Comparison of ENCODE assay signal across 15 mouse cellular contexts in genomic region chr12:53999647-54000637, GRCm38 (mm10).
DNase-seq lines count a peak whose midpoint lies in the region; ATAC-seq and TF ChIP-seq lines count a peak whose summit lies in the region.
"Had no signal": no experiment of that assay in that cellular context is flagged by ENCODE, and none has a peak within 500 bp of the region (broad histone marks: within the 10 kb centered on the region; RNA-seq: fewer than 3 reads in every experiment).

No protein-coding gene starts in this region.

- H3K9me3 ChIP-seq in limb, embryonic 11.5 days (ENCODE audit: control insufficient read depth, low read length), result no peaks in the 10 kb centered on the region
- no peaks in the 10 kb centered on the region for H3K9me3 ChIP-seq in limb, embryonic 10.5 days (replicated peaks)
- no peaks in the 10 kb centered on the region for H3K9me3 ChIP-seq in embryonic facial prominence, embryonic 10.5 days
- H3K9me3 ChIP-seq in hindbrain, embryonic 14.5 days (ENCODE audit: control insufficient read depth, low read length), result no peaks in the 10 kb centered on the region
- no peaks in the 10 kb centered on the region for H3K9me3 ChIP-seq in midbrain, embryonic 16.5 days (replicated peaks; ENCODE audit: control insufficient read depth, low read length, poor library complexity, severe bottlenecking)
- H3K9me3 ChIP-seq: forebrain, embryonic 10.5 days; heart, embryonic 12.5 days had no signal

- H3K36me3 ChIP-seq in limb, embryonic 11.5 days (ENCODE audit: control insufficient read depth, insufficient read depth, low read length), result no peaks in the 10 kb centered on the region
- no peaks in the 10 kb centered on the region for H3K36me3 ChIP-seq in limb, embryonic 10.5 days
- no peaks in the 10 kb centered on the region for H3K36me3 ChIP-seq in embryonic facial prominence, embryonic 10.5 days (replicated peaks)
- H3K36me3 ChIP-seq in hindbrain, embryonic 14.5 days (replicated peaks; ENCODE audit: control insufficient read depth, insufficient read depth), result no peaks in the 10 kb centered on the region
- H3K36me3 ChIP-seq in midbrain, embryonic 16.5 days (ENCODE audit: control insufficient read depth, insufficient read depth, low read length), result no peaks in the 10 kb centered on the region
- H3K36me3 ChIP-seq: heart, embryonic 12.5 days had no signal

- ATAC-seq in limb, embryonic 11.5 days (ENCODE audit: insufficient number of reproducible peaks, low FRiP score, low TSS enrichment, low read depth), result no peak
- no peak for ATAC-seq in hindbrain, embryonic 14.5 days (ENCODE audit: low FRiP score)
- no peak for ATAC-seq in midbrain, embryonic 16.5 days
- ATAC-seq: liver, postnatal 0 days had no signal

- no peak for TF ChIP-seq CTCF in cerebellum, adult 2 months (IDR thresholded peaks at IDR 0.05; ENCODE audit: borderline replicate concordance, insufficient read depth, low read depth, low read length)

- H3K4me1 ChIP-seq in limb, embryonic 11.5 days (ENCODE audit: control insufficient read depth, insufficient read depth, low read length), result 0 out of 2 replicates have a peak, but pooled peaks cover 2% of the 10 kb centered on the region
- peaks cover 18% of the 10 kb centered on the region; the same call in 1 of the 2 replicates for H3K4me1 ChIP-seq in limb, embryonic 10.5 days
- H3K4me1 ChIP-seq in embryonic facial prominence, embryonic 10.5 days, result peaks cover 23% of the 10 kb centered on the region
- peaks cover 17% of the 10 kb centered on the region; the same call in 1 of the 2 replicates for H3K4me1 ChIP-seq in hindbrain, embryonic 14.5 days (replicated peaks; ENCODE audit: control insufficient read depth, insufficient read depth, low read length)
- peaks cover 2% of the 10 kb centered on the region; the same call in 1 of the 2 replicates for H3K4me1 ChIP-seq in midbrain, embryonic 16.5 days (ENCODE audit: control insufficient read depth, insufficient read depth, low read length)
- no peaks in the 10 kb centered on the region for H3K4me1 ChIP-seq in cerebellum, adult 2 months (ENCODE audit: control insufficient read depth, insufficient read depth, low read length)

- no peaks in the 10 kb centered on the region for H3K27me3 ChIP-seq in limb, embryonic 11.5 days (ENCODE audit: control insufficient read depth, insufficient read depth, low read length)
- H3K27me3 ChIP-seq in limb, embryonic 10.5 days (ENCODE audit: low read depth, poor library complexity, severe bottlenecking), result no peaks in the 10 kb centered on the region
- no peaks in the 10 kb centered on the region for H3K27me3 ChIP-seq in embryonic facial prominence, embryonic 10.5 days (replicated peaks; ENCODE audit: low read depth, poor library complexity, severe bottlenecking)
- no peaks in the 10 kb centered on the region for H3K27me3 ChIP-seq in hindbrain, embryonic 14.5 days (ENCODE audit: control insufficient read depth, insufficient read depth, low read length)
- H3K27me3 ChIP-seq in midbrain, embryonic 16.5 days (ENCODE audit: control insufficient read depth, insufficient read depth, low read depth, low read length), result no peaks in the 10 kb centered on the region
- H3K27me3 ChIP-seq in cerebellum, adult 2 months (ENCODE audit: control insufficient read depth, insufficient read depth, low read length), result no peaks in the 10 kb centered on the region
- H3K27me3 ChIP-seq: heart, embryonic 12.5 days had no signal

- peak; percentile 26 for DNase-seq in limb, embryonic 11.5 days (ENCODE audit: low spot score)
- DNase-seq in limb, embryonic 10.5 days (ENCODE audit: low spot score), result no peak
- DNase-seq in embryonic facial prominence, embryonic 10.5 days (ENCODE audit: low spot score), result peak; percentile 22
- no peak for DNase-seq in hindbrain, embryonic 14.5 days (ENCODE audit: low spot score)
- DNase-seq in spleen, postnatal 36 days (ENCODE audit: low spot score in 2 of 2), result no peak
- DNase-seq in cerebellum, adult 2 months, result no peak
- DNase-seq: cerebellum, postnatal 10 days; gastrocnemius, adult 2 months; kidney, adult 8-10 months; liver, postnatal 0 days; thymus, adult 18-20 months had no signal

- H3K9ac ChIP-seq in limb, embryonic 11.5 days (ENCODE audit: low read length), result no peak overlapping the region
- no peak overlapping the region for H3K9ac ChIP-seq in hindbrain, embryonic 14.5 days
- no peak overlapping the region for H3K9ac ChIP-seq in midbrain, embryonic 16.5 days (ENCODE audit: low read depth, low read length)
- H3K9ac ChIP-seq: heart, embryonic 12.5 days; liver, postnatal 0 days had no signal

- H3K4me2 ChIP-seq in limb, embryonic 11.5 days (ENCODE audit: low read depth, severe bottlenecking), result no peak overlapping the region
- no peak overlapping the region for H3K4me2 ChIP-seq in hindbrain, embryonic 14.5 days (replicated peaks)
- no peak overlapping the region for H3K4me2 ChIP-seq in midbrain, embryonic 16.5 days (ENCODE audit: low read length)
- H3K4me2 ChIP-seq: heart, embryonic 12.5 days had no signal

- no peak overlapping the region for H3K27ac ChIP-seq in limb, embryonic 11.5 days (replicated peaks; ENCODE audit: low read depth, low read length)
- H3K27ac ChIP-seq in limb, embryonic 10.5 days, result no peak overlapping the region
- H3K27ac ChIP-seq in embryonic facial prominence, embryonic 10.5 days (replicated peaks), result peak overlapping the region; percentile 19; the same call in 1 of the 2 replicates
- peak overlapping the region; percentile 3; the same call in 1 of the 2 replicates for H3K27ac ChIP-seq in hindbrain, embryonic 14.5 days
- peak overlapping the region; percentile 50 for H3K27ac ChIP-seq in midbrain, embryonic 16.5 days (ENCODE audit: low read length)
- no peak overlapping the region for H3K27ac ChIP-seq in cerebellum, adult 2 months (ENCODE audit: insufficient read depth, low read length)
- H3K27ac ChIP-seq: forebrain, embryonic 10.5 days; gastrocnemius, adult 2 months; left cerebral cortex, adult 2 months had no signal

- WGBS in limb, embryonic 11.5 days, result 56% methylated on average over 15 of the region's 15 CpGs
- WGBS in limb, embryonic 10.5 days, result 66% methylated on average over 15 of the region's 15 CpGs
- whole genome bisulfite sequencing in embryonic facial prominence, embryonic 10.5 days, result 58% methylated on average over 15 of the region's 15 CpGs
- WGBS in hindbrain, embryonic 14.5 days, result 53% methylated on average over 15 of the region's 15 CpGs
- WGBS in midbrain, embryonic 16.5 days, result 61% methylated on average over 15 of the region's 15 CpGs
- 46% methylated on average over 15 of the region's 15 CpGs for WGBS in cerebellum, adult 2 months

- H3K4me3 ChIP-seq in limb, embryonic 11.5 days (ENCODE audit: low read depth, low read length), result no peak overlapping the region
- no peak overlapping the region for H3K4me3 ChIP-seq in limb, embryonic 10.5 days
- no peak overlapping the region for H3K4me3 ChIP-seq in embryonic facial prominence, embryonic 10.5 days
- no peak overlapping the region for H3K4me3 ChIP-seq in hindbrain, embryonic 14.5 days (replicated peaks; ENCODE audit: low read length)
- H3K4me3 ChIP-seq in midbrain, embryonic 16.5 days (ENCODE audit: low read depth, low read length), result no peak overlapping the region
- no peak overlapping the region for H3K4me3 ChIP-seq in cerebellum, adult 2 months (replicated peaks; ENCODE audit: insufficient read depth, low read depth, low read length)
- H3K4me3 ChIP-seq: forebrain, embryonic 10.5 days; gastrocnemius, adult 2 months; heart, embryonic 12.5 days; left cerebral cortex, adult 2 months had no signal

- no peak for TF ChIP-seq POLR2A in cerebellum, adult 2 months (IDR thresholded peaks at IDR 0.05; ENCODE audit: borderline replicate concordance, insufficient read depth, low read length)

Comparison
In these comparisons a context has a peak if more than half of its experiments do, and no peak if none do; other contexts are left out.
1. DNase-seq: peak in limb, embryonic 11.5 days (single experiment) and embryonic facial prominence, embryonic 10.5 days (single experiment); none in limb, embryonic 10.5 days (single experiment), hindbrain, embryonic 14.5 days (single experiment), spleen, postnatal 36 days (0 of 2) and cerebellum, adult 2 months (0 of 2).
2. H3K27ac ChIP-seq: peak in embryonic facial prominence, embryonic 10.5 days (single experiment), hindbrain, embryonic 14.5 days (single experiment) and midbrain, embryonic 16.5 days (single experiment); none in limb, embryonic 11.5 days (single experiment), limb, embryonic 10.5 days (single experiment) and cerebellum, adult 2 months (single experiment).